Mouse (Mus musculus): ENCODE measurements at regions not wholly inside any gene's neighbourhood (a gene's known extent, or its start where the extent isn't known, plus 50 kb on each side); places are given as distances from the start of the nearest gene placed in this dataset.

DNA sequence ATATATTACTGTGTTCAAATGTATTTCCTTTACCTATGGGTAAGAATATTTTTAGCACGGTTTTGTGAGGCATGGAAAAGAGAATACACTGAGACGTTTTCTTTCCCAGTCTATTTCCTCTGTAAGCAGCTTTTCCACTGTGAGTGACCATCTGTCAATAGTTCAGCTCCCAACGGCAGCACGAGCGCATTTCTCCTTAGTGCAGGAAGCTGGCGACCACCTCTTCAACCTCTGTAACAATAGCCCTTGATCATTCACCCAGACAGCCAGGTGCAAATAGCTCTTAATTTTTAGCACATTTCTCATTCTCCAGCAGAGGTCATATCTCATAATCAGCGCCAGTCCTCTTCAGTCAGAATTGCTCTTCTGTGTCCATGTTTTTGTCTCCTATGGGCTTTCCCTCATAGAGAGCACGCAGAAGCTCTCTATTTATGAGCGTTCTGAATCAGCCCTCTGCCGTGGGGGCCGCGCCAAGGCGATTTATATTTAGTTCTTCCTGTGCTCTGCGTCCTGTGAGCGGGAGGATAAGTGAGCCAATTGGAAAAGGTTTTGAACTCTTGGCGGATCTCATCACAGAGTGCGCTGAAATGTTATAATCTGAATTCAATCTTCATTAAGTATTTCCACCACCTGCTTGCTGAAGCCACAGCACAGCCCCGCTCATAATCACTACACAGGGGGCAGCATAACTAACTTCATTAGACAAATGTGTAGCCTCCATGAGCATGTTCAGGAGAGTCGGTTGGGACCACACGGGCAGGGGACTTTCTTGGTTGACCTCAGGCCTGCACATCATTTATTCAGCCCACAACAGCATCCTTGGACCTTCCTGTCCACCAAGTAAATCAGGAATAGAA is 171.3 kb upstream of the Slc24a2 start:
- no peak for TF ChIP-seq CTCF (IDR thresholded peaks at IDR 0.05; ENCODE audit: insufficient read depth, low read length)
- no peak for TF ChIP-seq POLR2A (IDR thresholded peaks at IDR 0.05; ENCODE audit: borderline replicate concordance, extremely low read depth, low read depth, low read length)

All from lung, adult 2 months (tissue).